Mouse (Mus musculus): ENCODE measurements around the gene Atp10b. TPM values are rescaled to one million over a fixed set of nuclear protein-coding genes. Genes with fewer than 3 reads are reported as not detected.

Gene Atp10b
- polyA plus RNA-seq, 1 experiment from 2014 or later, result 0.29 TPM

DNA sequence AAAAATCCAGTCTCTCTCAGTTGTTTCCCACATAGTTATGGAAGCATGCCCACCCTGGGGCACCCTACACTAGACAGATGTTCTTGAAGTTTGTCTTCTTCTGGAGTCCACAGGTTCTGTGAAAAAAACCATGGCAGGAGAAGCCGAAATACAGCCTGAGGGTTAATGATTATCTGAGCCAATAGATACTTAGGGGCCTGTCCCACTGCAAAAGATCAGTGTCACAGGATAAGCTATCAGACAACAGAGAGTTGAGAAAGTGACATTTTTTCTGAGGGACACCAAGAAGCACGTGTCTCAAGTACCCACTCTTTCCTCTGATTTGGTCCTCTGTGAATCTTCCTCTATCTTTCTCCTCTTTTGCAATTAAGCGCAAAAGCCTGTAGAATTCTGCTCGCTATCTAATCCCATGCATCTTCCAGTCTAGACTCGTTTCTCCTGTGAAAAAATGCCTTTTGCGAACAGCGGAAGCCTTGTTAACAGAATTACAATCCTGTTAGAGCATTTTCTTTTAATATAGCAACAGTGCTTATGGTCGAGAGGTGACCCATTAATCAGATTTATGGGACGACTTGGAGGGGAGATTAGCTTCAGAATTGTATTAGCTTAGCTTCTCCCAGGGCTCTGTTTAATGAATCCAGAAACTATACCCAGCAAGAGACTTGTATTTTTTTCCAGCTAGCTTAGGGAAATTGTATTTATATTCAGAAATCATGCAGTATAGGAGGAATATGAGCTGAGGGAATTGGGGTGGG, 10.7 kb downstream of the Atp10b start:
- no peaks in the 10 kb centered on the region for H3K27me3 ChIP-seq
- no peak overlapping the region for H3K4me3 ChIP-seq
- H3K4me2 ChIP-seq, result no peak overlapping the region
- no peak for ATAC-seq (ENCODE audit: borderline replicate concordance, extremely low read depth, low FRiP score, low TSS enrichment)
- no peak overlapping the region for H3K9ac ChIP-seq
- no peaks in the 10 kb centered on the region for H3K36me3 ChIP-seq
- no peak overlapping the region for H3K27ac ChIP-seq
- H3K4me1 ChIP-seq, result no peaks in the 10 kb centered on the region
- WGBS, result 63% methylated on average over 9 of the region's 9 CpGs
- no peaks in the 10 kb centered on the region for H3K9me3 ChIP-seq

DNA sequence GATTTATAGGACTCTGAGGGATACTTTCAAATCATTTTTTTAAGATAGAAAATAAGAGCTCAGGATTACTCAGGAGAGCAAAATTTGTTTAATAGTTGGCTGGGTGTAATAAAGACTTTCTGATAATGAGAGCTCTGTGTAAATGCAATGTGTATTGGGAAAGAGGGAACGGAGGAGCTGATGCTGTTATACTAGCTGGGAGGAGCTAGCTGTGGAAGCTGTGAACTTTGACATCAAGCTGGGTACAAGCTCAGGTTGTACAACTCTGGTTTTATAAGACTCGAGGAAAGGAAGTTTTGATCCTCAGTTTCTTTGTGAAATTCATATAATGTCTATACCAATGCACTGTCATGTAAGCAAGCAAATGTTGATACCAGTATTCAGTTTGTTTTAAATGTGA, 20.9 kb downstream of the Atp10b start:
- H3K4me2 ChIP-seq, result no peak overlapping the region
- WGBS, result 62% methylated on average over 2 of the region's 2 CpGs
- H3K9me3 ChIP-seq, result no peaks in the 10 kb centered on the region

DNA sequence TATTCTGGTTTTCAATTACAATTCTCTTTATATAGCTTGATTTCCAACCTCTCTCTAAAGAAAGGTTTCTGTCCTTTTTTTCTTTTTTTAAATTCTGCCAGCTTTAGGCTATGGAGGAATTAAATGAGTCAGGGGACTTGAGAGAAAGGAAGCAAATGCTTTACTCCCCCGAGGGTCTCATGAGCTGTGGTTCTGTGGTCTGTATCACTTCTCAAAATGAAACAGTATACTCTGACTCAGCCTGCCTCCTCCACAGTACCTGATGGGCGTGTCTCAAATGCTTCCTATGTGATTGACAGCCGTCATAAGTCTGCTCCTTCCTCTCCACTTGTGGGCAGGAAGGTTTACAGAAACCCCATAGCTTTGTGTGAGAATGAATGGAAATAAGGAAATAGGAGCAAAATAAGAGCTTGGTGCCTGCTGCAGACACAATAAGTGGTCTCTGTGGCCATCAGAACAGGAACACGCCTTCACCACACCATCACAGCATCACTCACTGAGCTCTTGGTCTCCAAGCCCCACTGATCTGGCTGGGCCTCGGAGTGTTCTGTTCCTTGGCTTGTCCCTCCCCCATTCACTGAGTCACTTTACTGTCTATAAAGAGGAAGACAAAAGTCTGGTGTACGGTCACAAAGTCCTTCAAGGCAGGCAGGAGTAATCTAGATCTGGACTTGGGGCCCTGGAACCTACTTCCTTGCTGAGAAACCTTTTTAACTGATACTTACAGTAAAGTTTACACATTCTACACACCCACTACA, 24.9 kb downstream of the Atp10b start:
- Histone ChIP-seq H3K36me3 (no peaks in the 10 kb centered on the region), H3K4me1 (no peaks in the 10 kb centered on the region), H3K27me3 (no peaks in the 10 kb centered on the region; the same call in 1 of the 2 replicates), H3K9me3 (no peaks in the 10 kb centered on the region), H3K9ac (no peak overlapping the region), H3K27ac (no peak overlapping the region), H3K4me3 (no peak overlapping the region), H3K4me2 (no peak overlapping the region)
- WGBS, result 60% methylated on average over 6 of the region's 6 CpGs
- no peak for ATAC-seq (ENCODE audit: borderline replicate concordance, extremely low read depth, low FRiP score, low TSS enrichment)

More for the DNA sequence above, 20.9 kb downstream of the Atp10b start:
- no peak overlapping the region for H3K9ac ChIP-seq
- no peaks in the 10 kb centered on the region for H3K36me3 ChIP-seq
- no peaks in the 10 kb centered on the region for H3K4me1 ChIP-seq
- no peak overlapping the region for H3K4me3 ChIP-seq
- H3K27ac ChIP-seq, result no peak overlapping the region
- no peaks in the 10 kb centered on the region; the same call in 1 of the 2 replicates for H3K27me3 ChIP-seq
- no peak for ATAC-seq (ENCODE audit: borderline replicate concordance, extremely low read depth, low FRiP score, low TSS enrichment)

DNA sequence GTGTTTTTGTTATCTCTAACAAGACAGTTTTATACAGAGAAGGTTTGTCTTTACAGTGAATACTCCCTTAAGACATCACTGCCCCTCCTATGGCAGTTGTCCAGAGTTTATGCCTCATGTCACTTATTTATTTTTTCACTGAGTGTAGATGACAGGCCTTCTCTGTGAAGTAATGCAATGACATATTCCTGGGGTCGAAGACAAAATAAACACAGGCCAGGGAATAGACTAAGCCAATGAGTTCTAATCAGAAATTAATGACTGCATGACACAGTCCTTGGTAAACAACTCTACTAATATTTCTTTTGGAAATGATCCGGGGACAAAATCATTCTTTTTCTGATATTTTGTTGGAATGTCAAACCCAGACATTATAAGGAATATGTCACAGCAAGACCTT, 32.7 kb downstream of the Atp10b start:
- no peaks in the 10 kb centered on the region for H3K36me3 ChIP-seq
- no peak overlapping the region for H3K4me3 ChIP-seq
- no peak overlapping the region for H3K27ac ChIP-seq
- 0 out of 2 replicates have a peak, but pooled peaks cover 2% of the 10 kb centered on the region for H3K4me1 ChIP-seq
- H3K9ac ChIP-seq, result no peak overlapping the region
- H3K4me2 ChIP-seq, result no peak overlapping the region
- no peaks in the 10 kb centered on the region for H3K9me3 ChIP-seq
- 31% methylated on average over 2 of the region's 2 CpGs for WGBS
- no peaks in the 10 kb centered on the region; the same call in 1 of the 2 replicates for H3K27me3 ChIP-seq
- ATAC-seq (ENCODE audit: borderline replicate concordance, extremely low read depth, low FRiP score, low TSS enrichment), result peak; percentile 91

DNA sequence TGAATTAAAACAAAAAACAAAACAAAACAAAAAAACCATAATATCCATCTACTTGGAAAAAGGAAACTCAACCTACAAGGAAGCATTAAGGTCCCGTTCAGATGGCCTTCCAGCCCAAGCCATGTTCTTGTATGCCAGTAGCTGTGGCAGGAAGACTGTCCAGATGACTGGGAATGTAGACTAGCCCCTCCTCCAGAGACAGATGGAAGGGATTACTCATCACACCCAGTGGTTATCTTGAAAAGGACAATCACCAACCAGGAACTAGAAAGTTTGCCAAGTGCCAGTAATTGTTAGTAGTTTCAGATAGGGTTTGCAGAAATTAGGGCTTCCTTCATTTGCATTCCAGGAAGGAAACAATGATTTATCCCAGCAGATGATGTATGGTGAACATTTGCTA, 33.1 kb downstream of the Atp10b start:
- Histone ChIP-seq H3K36me3 (no peaks in the 10 kb centered on the region), H3K4me1 (0 out of 2 replicates have a peak, but pooled peaks cover 2% of the 10 kb centered on the region), H3K9ac (no peak overlapping the region), H3K4me2 (no peak overlapping the region), H3K27ac (no peak overlapping the region), H3K4me3 (no peak overlapping the region), H3K9me3 (no peaks in the 10 kb centered on the region), H3K27me3 (no peaks in the 10 kb centered on the region; the same call in 1 of the 2 replicates)
- ATAC-seq (ENCODE audit: borderline replicate concordance, extremely low read depth, low FRiP score, low TSS enrichment), result peak; percentile 83; the same call in 1 of the 2 replicates
- WGBS, result 24% methylated on average over 1 of the region's 1 CpGs

DNA sequence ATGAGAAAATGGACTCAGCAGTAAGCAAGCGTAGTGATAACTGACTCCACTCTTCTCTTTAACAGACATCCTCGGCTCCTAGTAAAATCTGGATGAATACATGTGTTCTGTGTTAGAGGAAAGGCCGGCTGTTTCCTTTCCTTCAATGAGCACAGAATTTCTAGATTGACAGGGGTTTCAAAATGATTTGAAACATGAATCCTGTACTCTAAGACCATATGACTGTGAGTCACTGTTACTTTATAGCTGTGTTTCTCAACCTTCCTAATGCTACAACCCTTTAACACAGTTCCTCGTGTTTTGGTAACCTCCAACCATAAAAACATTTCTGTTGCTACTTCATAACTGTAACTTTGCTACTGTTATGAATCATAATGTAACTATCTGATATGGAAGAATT, 33.8 kb downstream of the Atp10b start:
- no peak for ATAC-seq (ENCODE audit: borderline replicate concordance, extremely low read depth, low FRiP score, low TSS enrichment)
- Histone ChIP-seq H3K9ac (no peak overlapping the region), H3K36me3 (no peaks in the 10 kb centered on the region), H3K27ac (0 out of 2 replicates have a peak overlapping the region, but pooled peaks have one; percentile 13), H3K4me2 (no peak overlapping the region), H3K4me1 (0 out of 2 replicates have a peak, but pooled peaks cover 2% of the 10 kb centered on the region), H3K4me3 (no peak overlapping the region), H3K27me3 (no peaks in the 10 kb centered on the region; the same call in 1 of the 2 replicates), H3K9me3 (no peaks in the 10 kb centered on the region)
- WGBS, result 64% methylated on average over 4 of the region's 4 CpGs

DNA sequence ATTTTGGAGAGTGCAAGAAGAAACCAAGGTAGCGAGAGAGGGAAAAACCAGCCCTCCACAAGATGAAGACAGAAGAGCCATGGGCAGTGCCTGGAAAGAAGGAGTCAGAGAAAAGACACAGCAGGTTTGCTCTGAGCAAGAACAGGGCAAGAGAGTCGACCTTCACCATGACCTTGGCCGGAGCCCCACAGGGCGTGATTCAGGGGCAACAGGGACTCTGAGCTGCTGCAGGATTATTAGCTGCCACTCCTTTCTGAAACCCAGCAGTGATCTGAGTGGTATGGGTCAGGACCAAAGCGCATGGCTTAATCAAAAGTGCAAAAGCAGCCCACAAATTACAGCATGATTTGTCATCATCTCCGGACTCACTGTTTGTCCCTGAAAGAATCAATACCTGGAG, 36.6 kb downstream of the Atp10b start:
- no peaks in the 10 kb centered on the region for H3K27me3 ChIP-seq
- 57% methylated on average over 6 of the region's 6 CpGs for WGBS

DNA sequence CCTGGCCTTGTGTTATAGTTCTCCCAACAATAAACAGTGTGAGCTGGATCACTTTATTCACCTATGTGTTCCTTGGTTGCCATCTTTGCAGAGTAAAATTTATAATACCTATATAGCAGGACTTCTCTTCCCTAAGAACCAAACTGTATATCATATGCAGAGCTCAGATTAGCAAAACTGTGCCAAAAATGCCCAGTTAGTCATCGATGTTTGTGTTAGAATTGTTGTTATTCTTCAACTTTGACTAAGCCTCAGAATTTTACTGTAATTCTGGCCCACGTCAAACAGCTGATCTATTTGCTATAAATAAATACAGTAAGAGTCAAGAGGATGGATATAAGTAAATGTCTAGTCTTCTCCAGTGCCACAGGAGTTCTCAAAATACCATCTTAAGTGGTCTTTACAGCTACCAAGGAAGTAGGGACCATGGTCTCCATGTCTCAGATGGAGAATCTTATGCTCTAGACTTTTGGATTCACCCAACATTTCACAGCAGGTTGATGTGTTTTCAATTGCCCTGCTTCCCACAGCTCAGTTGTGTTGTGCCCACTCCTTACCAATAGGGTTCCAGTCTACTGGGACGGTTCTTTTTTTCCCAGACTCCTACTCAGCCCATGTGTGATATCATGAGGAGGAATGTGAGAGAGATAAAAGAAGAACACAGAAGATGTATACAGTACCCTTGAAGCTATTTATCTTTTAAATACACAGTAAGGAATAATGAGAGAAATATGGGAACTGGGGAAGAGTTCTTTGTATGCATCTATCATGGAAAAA, 40.3 kb downstream of the Atp10b start:
- Histone ChIP-seq H3K9ac (no peak overlapping the region), H3K4me3 (no peak overlapping the region), H3K4me2 (no peak overlapping the region), H3K9me3 (no peaks in the 10 kb centered on the region), H3K27me3 (no peaks in the 10 kb centered on the region), H3K27ac (no peak overlapping the region), H3K36me3 (no peaks in the 10 kb centered on the region), H3K4me1 (no peaks in the 10 kb centered on the region)
- WGBS, result 81% methylated on average over 3 of the region's 3 CpGs
- ATAC-seq (ENCODE audit: borderline replicate concordance, extremely low read depth, low FRiP score, low TSS enrichment), result no peak

More for the DNA sequence above, 36.6 kb downstream of the Atp10b start:
- 0 out of 2 replicates have a peak, but pooled peaks cover 2% of the 10 kb centered on the region for H3K4me1 ChIP-seq
- H3K4me3 ChIP-seq, result no peak overlapping the region
- H3K4me2 ChIP-seq, result no peak overlapping the region
- no peak overlapping the region for H3K27ac ChIP-seq
- no peaks in the 10 kb centered on the region for H3K9me3 ChIP-seq
- H3K9ac ChIP-seq, result no peak overlapping the region
- H3K36me3 ChIP-seq, result no peaks in the 10 kb centered on the region
- ATAC-seq (ENCODE audit: borderline replicate concordance, extremely low read depth, low FRiP score, low TSS enrichment), result no peak

DNA sequence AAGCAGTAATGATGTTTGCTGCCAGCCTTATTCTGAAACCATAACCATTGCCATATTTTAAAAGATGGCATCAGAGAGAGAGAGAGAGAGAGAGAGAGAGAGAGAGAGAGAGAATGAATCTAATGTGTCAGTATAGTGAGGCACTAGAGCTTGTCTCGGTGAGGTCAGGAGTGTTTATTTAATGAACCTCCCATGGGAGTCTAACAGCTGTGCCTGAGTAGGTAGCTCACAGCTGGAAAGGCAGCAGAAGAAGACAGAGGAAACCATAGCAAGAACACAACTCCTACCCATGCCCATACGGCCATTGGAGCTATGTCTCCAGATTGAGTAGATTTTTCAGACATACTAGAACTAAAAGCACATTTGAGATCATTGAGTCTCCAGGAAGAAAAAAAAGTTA, 49.1 kb downstream of the Atp10b start:
- 42% methylated on average over 2 of the region's 2 CpGs for WGBS
- Histone ChIP-seq H3K4me3 (no peak overlapping the region), H3K27me3 (no peaks in the 10 kb centered on the region), H3K4me2 (no peak overlapping the region), H3K9me3 (no peaks in the 10 kb centered on the region), H3K27ac (no peak overlapping the region), H3K4me1 (0 out of 2 replicates have a peak, but pooled peaks cover 3% of the 10 kb centered on the region), H3K36me3 (no peaks in the 10 kb centered on the region), H3K9ac (no peak overlapping the region)
- ATAC-seq (ENCODE audit: borderline replicate concordance, extremely low read depth, low FRiP score, low TSS enrichment), result no peak

DNA sequence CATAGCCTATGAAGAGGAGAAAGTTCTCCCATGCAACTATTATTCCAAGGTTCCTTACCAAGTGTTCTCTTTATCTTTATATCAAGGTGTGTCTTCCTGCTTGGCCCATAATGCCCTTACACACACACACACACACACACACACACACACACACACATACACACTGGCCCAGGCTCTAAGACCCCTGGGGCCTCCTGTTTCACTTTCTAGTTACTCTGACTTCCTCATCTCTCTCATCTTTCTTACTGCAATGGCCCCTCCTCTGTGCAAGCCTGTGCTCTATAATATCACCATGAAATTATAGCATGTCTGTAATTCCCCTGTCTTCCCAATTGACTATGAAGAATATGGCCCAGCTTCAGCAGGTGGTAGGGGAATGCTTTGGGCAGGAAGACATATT, 49.7 kb downstream of the Atp10b start:
- Histone ChIP-seq H3K27me3 (no peaks in the 10 kb centered on the region), H3K36me3 (no peaks in the 10 kb centered on the region), H3K9me3 (no peaks in the 10 kb centered on the region), H3K9ac (no peak overlapping the region), H3K4me1 (0 out of 2 replicates have a peak, but pooled peaks cover 3% of the 10 kb centered on the region), H3K4me2 (no peak overlapping the region), H3K4me3 (no peak overlapping the region), H3K27ac (no peak overlapping the region)
- no peak for ATAC-seq (ENCODE audit: borderline replicate concordance, extremely low read depth, low FRiP score, low TSS enrichment)

DNA sequence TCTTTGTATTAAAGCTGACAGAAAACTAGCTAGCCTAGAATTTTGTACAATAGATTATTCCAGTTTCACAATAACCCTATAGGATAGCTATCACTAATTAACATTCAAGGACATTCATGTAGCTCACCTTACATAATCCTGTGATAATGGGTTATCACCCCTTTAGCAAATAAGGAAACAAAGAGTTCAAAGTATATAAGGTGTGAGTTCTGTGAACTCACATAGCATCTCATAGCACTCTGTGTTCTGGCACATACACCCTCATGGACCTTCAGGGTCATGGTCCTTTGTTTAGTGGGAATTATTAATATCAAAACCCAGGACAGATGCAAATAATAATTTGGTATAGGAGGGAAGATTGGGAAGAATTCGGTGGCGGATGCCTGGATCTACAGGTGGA, 50.4 kb downstream of the Atp10b start:
- no peak for ATAC-seq (ENCODE audit: borderline replicate concordance, extremely low read depth, low FRiP score, low TSS enrichment)
- WGBS, result 87% methylated on average over 2 of the region's 2 CpGs
- H3K27ac ChIP-seq, result no peak overlapping the region
- no peak overlapping the region for H3K4me3 ChIP-seq
- 0 out of 2 replicates have a peak, but pooled peaks cover 3% of the 10 kb centered on the region for H3K4me1 ChIP-seq
- no peaks in the 10 kb centered on the region for H3K9me3 ChIP-seq
- H3K27me3 ChIP-seq, result no peaks in the 10 kb centered on the region
- no peak overlapping the region for H3K4me2 ChIP-seq
- no peak overlapping the region for H3K9ac ChIP-seq
- H3K36me3 ChIP-seq, result no peaks in the 10 kb centered on the region
